Mouse (Mus musculus) limb, embryonic 11.5 days (tissue): ENCODE data around the gene Hspbp1. TPM values are rescaled to one million over a fixed set of nuclear protein-coding genes. Genes with fewer than 3 reads are reported as not detected.
A peak's percentile ranks its signal among the peaks of the same experiment; 100 is the strongest.

Experiments used
- ATAC-seq: fragments of 200-750 bp; cut with Nextera tagmentation; 2 replicates; pipeline ENCODE4 v1.8.0; 2017; ENCODE audit warnings: low read depth; ENCODE audit not compliant: insufficient number of reproducible peaks, low FRiP score, low TSS enrichment
- DNase-seq: peaks from one replicate; pipeline ENCODE4 v3.0.0-alpha.2; 2015; ENCODE audit warnings: low spot score
- H3K27ac ChIP-seq: fragments of 300-500 bp; sonication (generic); replicated peaks from 2 replicates; pipeline ENCODE4 v1.5.1; 2014; ENCODE audit warnings: low read depth, mild to moderate bottlenecking, low read length
- H3K27me3 ChIP-seq: fragments of 300-500 bp; sonication (generic); 2 replicates; pipeline ENCODE4 v1.6.1; 2014; ENCODE audit warnings: mild to moderate bottlenecking, low read length, mixed read lengths; ENCODE audit not compliant: control insufficient read depth, insufficient read depth
- H3K36me3 ChIP-seq: fragments of 300-500 bp; sonication (generic); 2 replicates; pipeline ENCODE4 v1.6.1; 2014; ENCODE audit warnings: mild to moderate bottlenecking, low read length, moderate library complexity, mixed read lengths; ENCODE audit not compliant: control insufficient read depth, insufficient read depth
- H3K4me1 ChIP-seq: fragments of 300-500 bp; sonication (generic); 2 replicates; pipeline ENCODE4 v1.6.1; 2014; ENCODE audit warnings: low read length, mixed read lengths; ENCODE audit not compliant: control insufficient read depth, insufficient read depth
- H3K4me2 ChIP-seq: fragments of 300-500 bp; sonication (generic); 2 replicates; pipeline ENCODE4 v1.6.1; 2014; ENCODE audit warnings: low read depth, mild to moderate bottlenecking, moderate library complexity; ENCODE audit not compliant: severe bottlenecking
- H3K4me3 ChIP-seq: fragments of 300-500 bp; sonication (generic); 2 replicates; pipeline ENCODE4 v1.5.1; 2014; ENCODE audit warnings: low read depth, low read length
- H3K9ac ChIP-seq: fragments of 300-500 bp; sonication (generic); 2 replicates; pipeline ENCODE4 v1.6.1; 2014; ENCODE audit warnings: mild to moderate bottlenecking, low read length
- H3K9me3 ChIP-seq: fragments of 300-500 bp; sonication (generic); 2 replicates; pipeline ENCODE4 v1.6.1; 2016; ENCODE audit warnings: low read length; ENCODE audit not compliant: control insufficient read depth
- WGBS: fragments of 180-500 bp; shearing (Covaris S2); extraction: QIAGEN DNeasy Blood & Tissue Kit; methylation state at CpG from one replicate; pipeline ENCODE4 v1.1.7; 2014; 5-methylcytosine and 5-hydroxymethylcytosine counted together
- polyA plus RNA-seq: library from polyadenylated mRNA; unstranded; fragments of >200 nt; fragmentation: Nextera tagmentation; extraction: Ambion mirVana; gene quantifications from 2 replicates; pipeline ENCODE4 v1.2.1, GENCODE M21; 2014

The Hspbp1 gene
- polyA plus RNA-seq, 1 experiment from 2014 or later = 112 TPM

DNA sequence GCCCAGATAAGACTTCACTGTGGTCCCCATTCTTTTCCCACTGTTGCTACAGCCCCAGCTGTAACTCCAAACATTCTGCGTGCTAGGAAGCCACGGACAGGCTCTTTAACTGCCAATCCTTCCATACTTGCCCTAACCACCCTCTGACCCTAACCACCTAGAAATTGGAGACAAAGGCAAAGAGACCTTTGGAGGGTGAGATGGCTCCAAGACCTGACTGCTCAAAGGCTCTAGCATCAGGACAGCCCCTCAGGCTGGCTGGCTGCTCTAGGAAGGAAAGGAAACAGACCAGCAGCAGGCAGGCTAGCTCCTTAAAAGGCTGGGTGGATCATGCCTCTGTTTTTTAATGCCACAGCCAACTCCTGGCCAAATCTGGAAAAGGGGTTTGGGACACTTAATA, 30.6 kb downstream of the Hspbp1 start:
- peaks cover 11% of the 10 kb centered on the region for H3K4me1 ChIP-seq
- H3K27me3 ChIP-seq = no peaks in the 10 kb centered on the region
- H3K36me3 ChIP-seq = peaks cover 5% of the 10 kb centered on the region; the same call in 1 of the 2 replicates
- 90% methylated on average over 2 of the region's 2 CpGs for WGBS
- H3K4me3 ChIP-seq = no peak overlapping the region
- DNase-seq (no peak), ATAC-seq (no peak)
- H3K4me2 ChIP-seq = no peak overlapping the region
- no peak overlapping the region for H3K9ac ChIP-seq
- no peak overlapping the region for H3K27ac ChIP-seq
- H3K9me3 ChIP-seq = no peaks in the 10 kb centered on the region; the same call in 1 of the 2 replicates

DNA sequence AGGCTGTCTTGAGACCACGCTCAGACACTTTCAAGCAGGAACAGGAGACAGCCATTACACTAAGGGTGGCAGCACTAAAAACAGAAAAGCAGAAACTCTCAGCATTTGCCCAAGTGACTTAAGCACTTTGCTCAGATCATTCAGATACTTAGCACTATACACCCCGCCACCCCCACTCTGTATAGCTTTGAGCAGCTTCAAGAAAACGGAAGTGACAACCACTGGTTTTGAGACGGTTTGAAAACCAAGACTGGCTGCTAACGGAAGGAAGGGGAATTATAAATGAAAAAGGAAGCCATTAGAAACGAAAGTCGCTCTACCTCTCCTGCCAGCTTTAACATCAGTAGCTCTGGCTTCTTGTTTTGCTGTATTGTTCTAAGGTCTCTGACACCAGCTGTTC, 31.1 kb downstream of the Hspbp1 start:
- ATAC-seq = no peak
- no peak for DNase-seq
- H3K4me3 ChIP-seq = no peak overlapping the region
- no peak overlapping the region for H3K4me2 ChIP-seq
- H3K4me1 ChIP-seq = peaks cover 11% of the 10 kb centered on the region
- no peak overlapping the region for H3K27ac ChIP-seq
- H3K36me3 ChIP-seq = peaks cover 5% of the 10 kb centered on the region; the same call in 1 of the 2 replicates
- H3K27me3 ChIP-seq = no peaks in the 10 kb centered on the region
- no peaks in the 10 kb centered on the region; the same call in 1 of the 2 replicates for H3K9me3 ChIP-seq
- H3K9ac ChIP-seq = no peak overlapping the region
- 86% methylated on average over 7 of the region's 7 CpGs for WGBS

DNA sequence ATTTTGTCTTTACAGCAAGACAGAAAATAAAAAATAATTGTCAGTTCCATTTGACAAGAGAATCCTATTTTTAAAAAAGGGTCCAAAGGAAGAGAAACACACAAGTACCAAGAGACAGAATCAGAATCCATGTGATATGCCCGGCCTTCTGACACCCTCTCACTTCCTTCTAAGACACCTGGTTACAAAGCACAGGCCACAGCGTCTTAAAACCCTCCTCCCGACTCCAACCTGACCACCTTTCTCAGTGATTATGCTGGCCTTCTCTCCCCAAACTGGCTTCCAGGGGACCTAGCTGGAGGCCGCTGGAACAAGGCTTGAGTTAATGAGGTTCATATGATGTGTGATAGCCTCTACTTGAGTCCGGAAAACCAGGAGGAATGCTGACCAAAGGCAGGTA, 31.5 kb downstream of the Hspbp1 start:
- H3K27ac ChIP-seq = no peak overlapping the region
- H3K27me3 ChIP-seq = no peaks in the 10 kb centered on the region
- 0 out of 2 replicates have a peak overlapping the region, but pooled peaks have one; percentile 4 for H3K4me2 ChIP-seq
- H3K4me1 ChIP-seq = peaks cover 11% of the 10 kb centered on the region
- peaks cover 5% of the 10 kb centered on the region; the same call in 1 of the 2 replicates for H3K36me3 ChIP-seq
- no peak overlapping the region for H3K4me3 ChIP-seq
- WGBS = 64% methylated on average over 5 of the region's 5 CpGs
- no peaks in the 10 kb centered on the region; the same call in 1 of the 2 replicates for H3K9me3 ChIP-seq
- no peak for DNase-seq
- ATAC-seq = no peak
- H3K9ac ChIP-seq = no peak overlapping the region

DNA sequence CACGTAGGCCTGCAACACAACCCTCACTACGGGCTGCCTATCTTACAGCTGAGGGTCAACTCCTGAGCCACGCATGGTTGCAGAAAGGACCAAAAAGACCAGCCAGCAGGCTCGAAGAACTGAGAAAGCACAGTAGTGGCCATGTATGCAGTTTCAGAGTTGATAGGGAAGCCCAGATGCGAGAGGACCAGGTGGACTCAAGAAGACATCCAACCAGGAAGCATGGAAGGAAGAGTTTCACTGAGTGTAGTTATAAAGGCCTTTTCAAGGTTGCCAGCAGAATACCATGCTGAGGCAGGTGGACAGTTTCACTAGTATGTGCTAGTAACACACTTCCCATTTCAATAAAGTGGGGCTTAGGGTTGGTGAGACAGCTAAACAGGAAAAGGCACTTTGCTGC, 32.1 kb downstream of the Hspbp1 start:
- 94% methylated on average over 5 of the region's 5 CpGs for WGBS
- Histone ChIP-seq H3K9me3 (no peaks in the 10 kb centered on the region; the same call in 1 of the 2 replicates), H3K27me3 (no peaks in the 10 kb centered on the region), H3K4me1 (peaks cover 10% of the 10 kb centered on the region), H3K27ac (no peak overlapping the region), H3K4me2 (no peak overlapping the region), H3K36me3 (peaks cover 5% of the 10 kb centered on the region; the same call in 1 of the 2 replicates), H3K4me3 (no peak overlapping the region), H3K9ac (no peak overlapping the region)
- ATAC-seq (no peak), DNase-seq (no peak)

DNA sequence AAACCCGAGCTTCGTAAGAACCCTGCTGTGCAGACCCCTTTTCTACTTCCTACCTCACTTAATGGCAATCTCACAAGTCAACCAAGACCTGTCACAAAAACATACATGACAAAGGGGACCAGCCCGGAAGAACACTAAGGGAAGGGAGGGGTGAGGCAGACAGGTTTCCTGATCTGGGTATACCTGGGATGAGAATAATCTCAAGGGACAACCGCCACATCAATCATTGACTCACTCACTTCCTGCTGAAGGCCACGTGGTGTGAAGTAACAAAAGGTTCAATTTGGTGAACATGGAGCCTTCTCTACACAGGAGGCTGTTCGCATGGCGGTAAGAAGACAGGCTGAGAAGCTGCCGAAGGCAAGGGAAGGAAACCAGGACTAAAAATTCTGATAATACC, 33.3 kb downstream of the Hspbp1 start:
- Histone ChIP-seq H3K9me3 (peaks cover 2% of the 10 kb centered on the region; the same call in 1 of the 2 replicates), H3K4me1 (no peaks in the 10 kb centered on the region), H3K4me2 (no peak overlapping the region), H3K27me3 (no peaks in the 10 kb centered on the region), H3K9ac (no peak overlapping the region), H3K4me3 (no peak overlapping the region), H3K27ac (no peak overlapping the region), H3K36me3 (peaks cover 8% of the 10 kb centered on the region; the same call in 1 of the 2 replicates)
- no peak for ATAC-seq
- WGBS = 85% methylated on average over 8 of the region's 8 CpGs
- DNase-seq = no peak

DNA sequence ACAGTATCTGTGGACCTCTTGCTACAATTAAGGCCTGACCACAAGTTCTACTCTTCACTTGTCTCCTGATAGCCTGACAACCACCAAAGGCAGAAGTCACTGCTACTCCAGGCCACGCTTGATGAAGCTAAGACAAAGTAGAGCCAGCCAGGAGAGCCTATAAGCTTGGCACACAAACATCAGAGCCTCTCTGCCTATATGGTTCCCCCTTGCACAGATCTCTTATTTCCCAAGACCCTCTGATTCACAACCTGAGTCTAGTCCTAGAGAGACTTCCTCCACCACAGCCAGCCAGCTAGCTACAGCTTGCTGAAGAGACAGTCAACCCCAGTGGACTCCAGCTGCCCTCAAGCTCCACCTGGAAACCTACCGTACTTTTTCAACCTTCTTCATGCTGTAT, 36.9 kb downstream of the Hspbp1 start:
- peaks cover 19% of the 10 kb centered on the region for H3K36me3 ChIP-seq
- no peak overlapping the region for H3K4me2 ChIP-seq
- ATAC-seq (no peak), DNase-seq (no peak)
- no peaks in the 10 kb centered on the region for H3K27me3 ChIP-seq
- H3K4me3 ChIP-seq = no peak overlapping the region
- no peak overlapping the region for H3K9ac ChIP-seq
- no peak overlapping the region for H3K27ac ChIP-seq
- H3K4me1 ChIP-seq = no peaks in the 10 kb centered on the region
- H3K9me3 ChIP-seq = peaks cover 2% of the 10 kb centered on the region; the same call in 1 of the 2 replicates
- 86% methylated on average over 2 of the region's 2 CpGs for WGBS

DNA sequence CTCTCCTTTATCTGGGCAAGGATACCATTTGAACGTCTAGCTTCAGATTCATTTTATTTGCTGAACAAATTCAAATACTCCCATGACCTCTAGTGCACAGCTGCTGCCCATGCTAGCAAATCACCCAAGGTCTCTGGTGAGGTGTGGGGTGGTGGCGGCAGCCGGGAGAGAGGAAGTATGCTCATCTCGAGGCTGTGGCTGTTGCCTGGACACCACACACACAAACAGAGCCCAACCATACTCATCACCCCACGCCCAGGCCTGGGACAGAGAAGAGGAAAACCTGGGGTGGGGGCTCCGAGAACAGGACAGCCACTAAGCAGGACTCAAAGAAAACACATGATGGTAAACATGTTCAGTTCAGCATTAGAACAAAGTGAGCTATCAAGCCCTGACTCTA, 37.6 kb downstream of the Hspbp1 start:
- no peak overlapping the region for H3K27ac ChIP-seq
- H3K4me1 ChIP-seq = no peaks in the 10 kb centered on the region
- 87% methylated on average over 6 of the region's 6 CpGs for WGBS
- H3K4me2 ChIP-seq = no peak overlapping the region
- DNase-seq (no peak), ATAC-seq (no peak)
- peaks cover 22% of the 10 kb centered on the region for H3K36me3 ChIP-seq
- peaks cover 2% of the 10 kb centered on the region; the same call in 1 of the 2 replicates for H3K9me3 ChIP-seq
- no peak overlapping the region for H3K9ac ChIP-seq
- no peaks in the 10 kb centered on the region for H3K27me3 ChIP-seq
- H3K4me3 ChIP-seq = no peak overlapping the region

DNA sequence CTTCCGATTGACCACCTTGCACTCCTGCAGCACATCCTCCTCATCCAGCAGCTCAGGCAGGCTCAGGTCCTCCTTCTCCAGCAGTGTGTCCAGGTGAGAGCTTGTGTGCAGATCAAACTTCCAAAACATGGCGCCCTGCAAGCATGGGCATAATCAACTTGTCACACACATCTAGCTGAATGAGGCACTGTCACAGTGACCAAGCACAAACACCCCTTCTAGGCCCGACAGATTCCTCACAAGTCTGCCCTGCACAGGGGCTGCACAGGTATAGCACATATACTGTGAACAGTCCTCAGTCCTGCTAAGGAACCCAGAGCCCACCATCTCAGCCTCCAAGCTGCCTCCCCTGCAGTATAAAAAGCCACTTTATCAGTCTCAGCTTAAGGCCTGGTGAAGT, 38.1 kb downstream of the Hspbp1 start:
- no peaks in the 10 kb centered on the region for H3K4me1 ChIP-seq
- no peak overlapping the region for H3K4me2 ChIP-seq
- H3K9me3 ChIP-seq = peaks cover 2% of the 10 kb centered on the region; the same call in 1 of the 2 replicates
- 95% methylated on average over 3 of the region's 3 CpGs for WGBS
- H3K27me3 ChIP-seq = no peaks in the 10 kb centered on the region
- no peak overlapping the region for H3K27ac ChIP-seq
- peaks cover 24% of the 10 kb centered on the region for H3K36me3 ChIP-seq
- ATAC-seq (no peak), DNase-seq (no peak)
- H3K9ac ChIP-seq = peak overlapping the region; percentile 7
- no peak overlapping the region for H3K4me3 ChIP-seq

DNA sequence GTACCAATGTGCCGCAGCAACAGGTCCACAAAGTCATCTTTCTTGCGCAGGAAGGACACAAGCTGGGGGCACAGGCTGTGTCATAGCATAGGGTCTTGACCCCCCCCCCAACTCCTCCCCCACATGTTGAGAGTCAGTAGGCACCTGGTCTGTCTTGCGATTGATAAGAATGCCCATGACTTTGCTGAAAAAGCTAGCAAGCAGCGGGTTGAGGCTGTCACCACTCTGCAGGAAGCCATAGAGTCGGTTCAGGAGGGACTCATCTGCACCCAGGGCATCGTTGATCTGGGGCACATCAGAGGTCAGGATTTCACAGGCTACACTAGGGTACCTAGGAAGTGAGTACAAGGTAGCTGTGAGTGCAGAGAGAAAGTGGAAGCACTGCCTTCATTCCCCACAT, 41.6 kb downstream of the Hspbp1 start:
- Histone ChIP-seq H3K27me3 (no peaks in the 10 kb centered on the region), H3K9ac (no peak overlapping the region), H3K36me3 (peaks cover 41% of the 10 kb centered on the region), H3K9me3 (0 out of 2 replicates have a peak, but pooled peaks cover 2% of the 10 kb centered on the region), H3K27ac (no peak overlapping the region), H3K4me1 (no peaks in the 10 kb centered on the region), H3K4me2 (no peak overlapping the region), H3K4me3 (no peak overlapping the region)
- ATAC-seq (no peak), DNase-seq (no peak)
- WGBS = 86% methylated on average over 6 of the region's 6 CpGs
